Mouse (Mus musculus) CD8-positive naive resting alpha-beta T cell, adult 2 months (primary cell): Measurements from ENCODE around the gene Gm14744.
"Not testable (repeated sequence)": the region's sequence is repeated elsewhere in the genome, so short reads cannot be mapped to it uniquely, and the experiment has no call there.

Source experiments
- DNase-seq, 2 experiments: peaks; one replicate each; pipeline ENCODE4 v3.0.0; 2022; ENCODE audit warnings: low read depth in 2 of 2, low spot score in 2 of 2

The Gm14744 gene

DNA sequence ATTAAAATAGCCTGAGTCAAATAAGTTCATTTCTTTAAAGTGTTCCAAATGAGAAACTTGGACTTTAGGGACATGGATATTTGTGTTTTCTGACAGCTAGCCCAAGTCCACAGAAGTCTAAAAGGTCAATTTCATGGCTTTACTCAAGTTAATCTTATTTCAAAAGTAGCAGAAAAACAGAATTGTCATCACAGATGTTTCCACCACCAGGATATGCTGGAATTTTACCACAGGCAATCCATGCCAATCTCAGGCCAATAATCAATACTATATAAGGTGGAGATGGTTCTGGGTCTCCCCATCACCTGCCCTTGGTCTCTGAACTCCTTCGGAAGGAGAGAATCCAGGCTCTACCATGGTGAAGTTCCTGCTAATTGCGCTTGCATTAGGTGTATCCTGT, at the start of gene Gm14744:
Gene Gm14744 (plus strand): TSS at position 301 of the 400 bp plus-strand sequence.
- not testable (repeated sequence) for DNase-seq

DNA sequence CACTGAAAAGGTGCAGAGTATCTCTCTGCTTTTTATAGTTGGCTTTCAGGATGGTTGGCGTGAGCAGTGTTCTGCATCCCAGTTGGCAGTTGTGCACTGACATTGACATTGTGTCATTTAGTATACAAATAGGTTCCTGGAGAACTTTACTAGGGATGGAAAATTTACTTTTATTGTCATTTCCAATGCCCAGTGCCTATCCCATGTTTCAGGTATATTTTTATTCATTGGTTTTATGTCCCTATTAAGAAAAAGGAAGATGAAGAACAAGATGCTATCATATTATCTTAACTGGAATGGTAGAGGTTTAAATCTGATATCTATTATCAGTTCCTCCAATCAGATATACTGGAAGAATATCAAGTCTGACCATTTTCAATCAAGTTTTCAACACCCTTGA, 11.0 kb upstream of the Gm14744 start, which contains the start of gene Pbsn:
Gene Pbsn (minus strand): TSS at position 101 of the 400 bp plus-strand sequence.
- no peak for DNase-seq

DNA sequence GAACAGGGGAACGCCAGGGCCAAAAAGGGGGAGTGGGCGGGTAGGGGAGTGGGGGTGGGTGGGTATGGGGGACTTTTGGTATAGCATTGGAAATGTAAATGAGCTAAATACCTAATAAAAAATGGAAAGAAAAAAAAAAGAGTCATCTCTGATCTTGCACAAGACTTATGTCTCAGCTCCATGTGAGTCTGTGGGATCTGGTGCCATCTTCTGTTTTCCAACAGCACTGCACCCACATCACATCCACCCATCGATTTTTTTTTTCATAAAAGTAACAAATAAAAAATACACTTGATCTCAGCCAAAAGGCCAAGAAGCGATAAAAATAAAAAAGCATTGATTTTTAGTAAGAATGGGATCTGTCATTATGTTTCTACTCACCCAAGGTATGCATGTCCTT, 15.5 kb downstream of the Gm14744 start:
- DNase-seq, result not testable (repeated sequence)
